Mouse (Mus musculus): Measurements from ENCODE around the gene Slc45a2.

The Slc45a2 gene

DNA sequence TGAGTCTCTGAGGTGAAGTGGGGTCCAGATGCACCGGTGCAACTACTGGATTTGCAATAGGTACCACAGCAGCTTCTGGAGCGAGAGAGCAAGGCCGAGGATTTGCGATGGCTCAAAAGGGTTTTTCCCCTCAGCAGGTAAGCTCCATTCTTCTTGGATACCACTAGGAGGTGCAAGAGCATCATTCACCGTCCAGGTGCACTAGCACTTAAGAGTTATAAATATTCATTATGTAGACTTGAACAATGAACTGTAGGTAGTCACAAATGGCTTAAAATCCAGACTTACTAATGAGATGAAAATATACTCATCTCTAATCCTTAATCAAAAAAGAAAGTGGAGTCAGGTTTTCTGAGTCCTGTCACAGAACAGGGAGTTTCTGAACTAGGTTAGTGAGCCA, 8.2 kb downstream of the Slc45a2 start:
- no peak for DNase-seq

DNA sequence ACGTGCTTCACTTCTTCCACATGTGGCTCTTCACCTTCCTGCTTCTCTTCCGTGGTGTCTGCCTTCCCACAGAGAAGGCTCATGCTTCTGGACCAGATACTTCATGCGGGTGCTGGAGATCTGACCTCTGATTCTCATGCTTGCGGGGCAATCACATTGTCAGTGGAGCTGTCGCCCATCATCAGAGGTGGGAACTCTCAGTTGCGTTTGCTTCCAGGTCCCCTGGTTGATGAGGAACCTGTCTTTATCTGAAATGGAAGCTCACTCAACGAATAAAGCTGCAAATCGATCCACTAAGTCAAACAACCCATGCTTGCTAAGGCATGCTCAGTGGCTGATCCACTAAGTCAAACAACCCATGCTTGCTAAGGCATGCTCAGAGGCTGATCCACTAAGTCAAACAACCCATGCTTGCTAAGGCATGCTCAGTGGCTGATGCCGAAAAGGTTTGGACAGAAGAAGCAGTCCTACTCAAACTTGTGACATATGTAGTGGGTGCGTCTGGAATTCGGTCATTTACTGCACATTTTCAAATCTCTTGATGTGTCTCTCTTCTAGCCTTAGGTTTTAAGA, 10.5 kb downstream of the Slc45a2 start:
- no peak for DNase-seq

DNA sequence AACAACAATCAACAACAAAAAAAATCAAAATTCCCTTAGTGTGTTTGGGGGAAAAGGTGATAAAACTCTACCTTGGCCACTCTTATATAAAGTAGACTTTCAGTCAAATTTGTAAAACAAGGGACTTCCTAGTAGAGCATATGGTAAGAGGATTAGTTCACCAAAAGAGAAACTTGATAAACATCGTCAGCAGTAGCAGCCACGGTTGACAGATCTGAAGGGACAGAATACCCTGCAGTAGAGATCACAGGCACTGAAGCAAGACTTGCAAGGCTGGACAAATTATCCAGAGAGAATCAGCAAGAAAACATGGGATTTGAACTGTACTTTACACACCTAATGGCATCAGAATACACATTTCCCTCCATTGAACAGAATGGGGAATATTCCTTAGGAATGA, 14.4 kb downstream of the Slc45a2 start:
- no peak for DNase-seq

DNA sequence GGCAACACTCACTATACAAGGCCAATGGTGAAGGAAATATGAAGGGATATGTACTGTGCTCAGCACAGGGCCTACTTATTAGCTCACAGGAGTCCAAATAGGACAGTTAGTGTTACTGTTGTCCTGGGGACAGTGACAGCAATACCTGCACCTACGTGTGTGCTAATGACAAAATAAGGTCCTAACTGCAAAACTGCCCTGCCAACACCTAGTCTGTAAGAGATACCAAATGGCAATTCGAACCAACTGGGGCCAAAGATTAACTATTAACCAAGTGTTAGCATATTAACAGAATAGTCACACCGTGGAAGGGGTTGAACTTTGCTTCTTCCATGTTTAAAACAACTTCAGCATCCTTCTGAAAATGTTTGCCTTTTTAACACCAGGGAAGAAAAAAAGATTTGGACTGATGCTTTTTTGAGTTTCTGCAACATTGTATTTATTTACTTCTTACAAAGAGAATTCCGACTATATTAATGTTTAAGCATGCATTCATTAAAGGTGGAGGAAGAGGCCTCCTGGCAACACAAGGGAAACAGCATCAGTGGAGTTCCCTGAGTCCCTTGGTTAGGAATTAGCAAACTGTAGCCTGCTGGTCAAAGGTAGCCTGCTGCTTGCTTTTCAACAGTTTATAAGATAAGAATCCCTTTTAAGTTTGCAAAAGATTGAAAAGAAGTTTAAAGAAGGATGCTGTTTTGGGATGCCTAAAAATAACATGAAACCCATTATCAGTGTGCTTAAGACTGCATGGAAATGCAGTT, 26.5 kb downstream of the Slc45a2 start:
- DNase-seq = peak; percentile 32

DNA sequence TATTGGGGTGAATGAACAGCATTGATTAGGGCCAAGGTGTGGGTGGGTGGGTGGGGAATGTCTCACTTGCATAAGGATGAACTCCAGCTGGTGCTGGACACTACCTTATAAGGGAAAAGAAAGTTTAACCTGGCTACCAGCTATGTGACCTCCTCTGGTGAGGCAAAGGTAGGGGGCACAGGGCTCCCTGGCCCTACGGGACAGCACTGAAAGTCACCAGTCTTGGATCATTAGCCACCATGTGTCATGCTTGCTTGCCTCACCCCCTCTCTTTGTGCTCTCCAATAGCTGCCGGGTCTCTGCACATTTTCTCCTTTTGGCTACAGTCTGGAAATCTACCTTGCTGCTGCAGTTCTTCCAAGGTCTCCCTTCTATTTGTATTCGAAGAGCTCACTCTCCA, 29.7 kb downstream of the Slc45a2 start:
- no peak for DNase-seq

DNA sequence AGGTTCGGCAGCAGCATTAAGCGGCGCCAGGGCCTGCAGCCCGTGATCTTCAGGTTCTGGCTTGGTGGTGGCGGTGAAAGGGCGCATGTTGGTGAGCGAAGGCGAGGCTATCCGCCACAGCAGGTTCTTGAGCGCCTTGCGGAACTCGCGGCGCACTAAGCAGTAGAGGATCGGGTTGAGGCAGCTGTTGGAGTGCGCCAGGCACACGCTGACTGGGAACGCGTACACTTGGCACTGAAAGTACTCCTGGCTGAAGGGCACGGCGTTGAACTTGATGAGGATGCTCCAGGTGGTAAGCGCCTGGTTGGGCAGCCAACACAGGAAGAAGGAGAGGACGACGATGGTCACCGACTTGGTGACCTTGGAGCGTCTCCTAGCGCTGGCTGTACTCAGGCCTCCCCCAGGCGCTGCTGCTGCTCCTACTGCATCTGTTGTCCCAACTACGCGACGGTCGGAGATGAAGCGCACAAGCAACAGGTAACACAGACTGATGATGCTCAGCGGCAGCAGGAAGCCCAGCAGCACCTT, 35.5 kb downstream of the Slc45a2 start:
- DNase-seq = no peak

DNA sequence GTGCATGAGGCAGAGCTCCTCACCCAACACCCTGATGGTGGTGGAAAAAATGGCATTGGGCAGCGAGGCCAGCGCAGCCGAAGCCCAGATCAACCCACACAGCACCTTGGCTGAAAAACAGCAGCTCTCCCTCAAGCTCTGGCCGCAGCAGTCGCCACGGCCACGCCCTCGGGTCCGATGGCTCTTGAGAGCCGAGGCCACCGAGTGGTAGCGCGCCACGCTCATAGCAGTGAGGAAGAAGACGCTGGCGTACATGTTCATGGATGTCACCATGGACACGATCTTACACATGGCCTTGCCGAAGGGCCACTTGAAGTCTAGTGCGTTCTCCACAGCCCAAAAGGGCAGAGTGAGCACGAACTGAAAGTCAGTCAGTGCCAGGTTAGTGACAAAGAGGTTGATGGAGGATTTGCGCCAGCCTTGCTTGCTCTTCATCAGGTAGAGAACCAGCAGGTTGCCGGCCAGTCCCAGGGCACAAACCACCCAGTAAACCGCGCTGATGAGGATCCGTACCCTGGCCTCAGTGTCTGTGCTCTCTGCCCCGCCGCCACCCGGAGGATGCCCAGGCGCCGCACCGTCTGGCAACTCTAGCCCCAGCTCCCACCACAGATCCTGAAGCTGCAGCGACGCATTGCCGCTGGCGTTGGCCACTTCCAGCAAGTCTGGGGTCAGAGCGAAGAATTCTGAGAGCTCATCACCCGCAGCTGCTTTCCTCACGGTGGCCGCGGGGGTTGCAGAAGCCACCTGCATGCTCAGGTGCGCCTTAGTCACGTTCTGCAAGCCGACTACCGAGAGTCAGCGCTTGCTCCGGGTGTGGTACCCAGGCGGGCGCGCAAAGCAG, 36.2 kb downstream of the Slc45a2 start:
- no peak for DNase-seq

DNA sequence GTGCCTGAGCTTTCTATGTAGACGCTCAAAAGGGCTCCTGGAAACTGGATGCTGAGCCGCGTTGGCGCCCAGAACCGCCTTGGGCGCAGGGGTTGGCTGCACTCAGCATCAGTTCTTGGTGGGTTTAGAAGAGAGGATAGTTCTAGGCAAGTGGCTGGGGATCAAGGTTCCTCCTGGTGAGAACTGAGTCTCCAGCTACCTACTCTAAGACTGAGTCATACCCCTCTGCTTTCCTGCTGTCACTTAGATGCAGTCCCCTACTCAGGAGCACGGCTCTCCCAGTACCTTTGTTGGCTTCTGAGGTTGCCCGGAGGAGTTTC, 36.8 kb downstream of the Slc45a2 start:
- no peak for DNase-seq

DNA sequence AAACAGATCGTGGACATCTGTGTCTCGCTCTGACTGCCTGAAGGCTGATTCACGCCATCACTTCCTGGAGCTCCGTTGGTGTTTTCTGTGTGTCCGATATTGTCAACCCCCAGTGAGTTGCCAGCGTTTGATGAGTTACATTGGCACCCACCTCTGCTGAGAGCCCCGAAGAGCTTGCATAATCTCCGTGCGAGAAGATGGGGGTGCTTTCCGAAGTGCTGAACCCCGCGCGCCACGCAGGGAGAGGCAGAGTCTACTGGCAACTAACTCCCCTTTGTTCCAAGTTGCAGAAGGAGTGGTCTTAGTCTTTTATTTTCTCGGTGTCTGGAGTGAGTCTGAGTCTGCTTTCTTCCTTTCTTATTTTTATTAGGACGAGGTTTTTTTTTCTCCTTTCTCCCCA, 37.2 kb downstream of the Slc45a2 start, which contains the start of gene Rxfp3:
TSS of gene Rxfp3 (minus strand) at position 281 of the 400 bp plus-strand sequence.
- no peak for DNase-seq

DNA sequence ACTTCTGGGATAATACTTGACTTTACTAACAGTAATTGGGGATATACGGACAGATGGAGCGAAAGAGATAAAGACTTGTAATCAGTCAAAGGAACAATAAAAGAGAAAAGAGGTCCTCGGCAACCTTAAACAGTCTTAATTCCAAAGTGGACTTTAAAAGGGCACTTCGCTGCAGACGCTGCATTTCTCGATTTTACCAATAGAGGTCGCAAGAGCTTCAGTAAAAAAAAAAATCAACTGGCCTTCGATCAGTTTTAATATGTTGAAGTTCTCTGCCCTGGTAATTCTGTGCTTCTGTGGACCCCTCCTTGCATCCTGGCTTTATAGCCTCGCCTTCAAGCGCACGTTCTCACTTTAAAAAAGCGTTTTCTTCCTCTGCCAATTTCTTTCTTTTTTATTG, 38.0 kb downstream of the Slc45a2 start:
- DNase-seq = peak; percentile 7

DNA sequence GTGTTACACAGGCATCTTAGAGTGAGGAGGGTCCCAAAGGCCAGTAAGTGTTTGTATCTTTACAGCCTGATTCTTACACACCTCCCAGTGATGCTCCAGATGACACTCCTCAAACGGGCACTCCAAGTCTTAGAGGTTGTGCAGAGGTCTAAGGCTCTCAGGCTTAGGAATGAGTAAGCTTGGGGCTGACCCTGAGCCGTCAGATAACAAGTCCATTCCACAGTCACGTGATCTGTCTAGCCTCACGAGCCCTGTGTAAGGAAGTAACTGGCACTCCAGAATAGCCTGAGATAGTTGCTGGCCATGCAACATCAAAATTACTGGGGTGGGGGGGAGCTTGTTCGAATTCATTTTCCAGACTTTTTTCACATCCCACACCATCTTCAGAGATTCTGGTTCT, 39.5 kb downstream of the Slc45a2 start:
- no peak for DNase-seq

DNA sequence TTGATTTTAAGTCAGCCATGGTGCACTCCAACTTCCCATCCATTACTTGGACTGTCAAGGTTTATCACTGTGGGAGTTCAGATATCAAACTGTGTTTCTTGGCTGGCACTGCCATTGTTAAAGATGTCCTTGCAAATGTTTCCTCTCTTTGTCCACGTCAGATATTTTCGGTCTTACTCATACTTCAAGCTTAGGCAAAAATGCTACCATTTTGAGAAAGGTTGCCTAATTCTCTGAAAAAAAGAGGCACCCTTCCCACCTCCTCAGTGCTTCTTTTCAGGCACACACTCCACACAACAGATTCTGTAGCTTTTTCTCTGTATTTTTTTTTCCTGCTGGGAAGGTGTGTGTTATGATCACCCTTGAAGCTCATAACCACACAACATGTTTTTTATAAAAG, 40.7 kb downstream of the Slc45a2 start:
- no peak for DNase-seq

DNA sequence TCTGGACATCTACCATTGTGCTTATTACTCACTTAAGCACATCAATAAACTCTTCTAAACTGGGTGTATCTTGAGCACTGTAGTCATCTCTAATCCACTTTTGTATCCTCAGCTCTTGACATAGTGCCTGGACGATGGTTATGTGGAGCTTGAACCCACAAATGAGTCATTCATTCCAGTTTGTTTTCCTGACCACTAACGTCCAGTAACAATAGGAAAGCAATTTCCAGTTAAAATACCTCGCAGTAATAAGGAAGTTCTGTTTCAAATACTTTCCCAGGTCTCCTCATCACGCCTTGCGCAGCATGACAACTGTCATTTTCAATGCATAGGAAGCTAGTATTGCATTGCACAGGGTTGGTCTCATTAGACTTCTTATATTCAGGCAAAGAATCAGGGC, 42.3 kb downstream of the Slc45a2 start:
- DNase-seq = no peak

DNA sequence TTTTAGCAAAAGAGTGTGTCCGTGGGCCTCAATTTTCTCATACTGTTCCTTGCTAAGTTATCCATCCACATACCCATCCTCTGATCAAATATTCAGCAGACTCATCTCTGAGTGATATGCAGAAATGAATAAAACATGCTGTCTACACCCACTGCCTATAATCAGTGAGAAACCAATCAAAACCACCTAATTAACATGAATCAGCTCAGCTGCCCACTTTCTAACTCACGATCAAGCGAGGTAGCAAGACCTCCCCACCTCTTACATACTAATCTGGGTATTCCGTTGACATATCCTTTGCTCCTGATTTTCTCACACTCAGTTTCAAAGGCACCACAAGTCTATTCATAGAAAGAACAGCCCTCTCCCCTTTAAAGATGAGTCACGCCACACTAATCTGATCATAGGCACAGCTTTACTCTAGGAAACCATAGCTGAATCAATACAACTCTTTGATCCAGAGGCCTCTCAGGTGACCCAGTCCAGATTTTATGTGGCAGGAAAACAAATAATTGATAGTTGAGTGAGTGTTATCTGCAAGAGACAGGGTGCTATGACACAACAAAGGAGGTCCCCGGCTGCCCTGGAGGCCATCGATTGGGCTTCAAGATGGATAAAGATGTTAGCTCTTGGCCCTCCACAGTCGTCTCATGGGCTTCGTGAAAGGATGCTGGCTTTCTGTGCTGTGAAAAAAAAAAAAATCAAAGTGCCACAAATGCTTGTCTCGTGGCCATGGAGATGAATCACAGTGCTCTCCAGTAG, 53.3 kb downstream of the Slc45a2 start:
- no peak for DNase-seq

DNA sequence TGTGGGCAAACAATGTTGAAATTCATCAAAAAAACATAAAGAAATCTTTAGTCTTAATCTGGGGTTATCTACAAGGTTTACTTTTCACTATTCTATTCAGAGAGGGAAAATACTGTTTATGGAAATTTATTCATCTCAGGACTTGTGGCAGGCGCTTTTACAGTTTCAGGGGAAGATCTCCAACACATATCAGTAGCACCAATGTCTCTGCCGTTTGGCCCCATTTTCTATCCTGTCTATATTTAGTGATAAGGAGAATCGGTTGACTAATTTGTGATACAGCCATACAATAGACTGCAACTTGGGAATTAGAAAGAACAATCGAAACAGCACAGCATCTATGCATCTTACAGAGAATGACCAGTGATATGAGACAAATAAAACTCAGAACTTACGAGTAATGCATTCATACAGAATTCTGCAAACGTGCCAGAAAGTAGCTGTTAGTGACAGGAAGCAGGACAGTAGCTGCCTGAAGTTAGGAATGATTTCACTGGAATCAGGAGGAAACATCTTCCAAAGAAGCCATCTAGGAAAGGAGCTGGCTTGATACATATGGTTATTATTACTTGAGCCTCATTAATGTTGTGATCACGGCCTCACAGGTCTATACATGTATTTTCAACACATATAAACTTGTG, 54.0 kb downstream of the Slc45a2 start:
- no peak for DNase-seq

DNA sequence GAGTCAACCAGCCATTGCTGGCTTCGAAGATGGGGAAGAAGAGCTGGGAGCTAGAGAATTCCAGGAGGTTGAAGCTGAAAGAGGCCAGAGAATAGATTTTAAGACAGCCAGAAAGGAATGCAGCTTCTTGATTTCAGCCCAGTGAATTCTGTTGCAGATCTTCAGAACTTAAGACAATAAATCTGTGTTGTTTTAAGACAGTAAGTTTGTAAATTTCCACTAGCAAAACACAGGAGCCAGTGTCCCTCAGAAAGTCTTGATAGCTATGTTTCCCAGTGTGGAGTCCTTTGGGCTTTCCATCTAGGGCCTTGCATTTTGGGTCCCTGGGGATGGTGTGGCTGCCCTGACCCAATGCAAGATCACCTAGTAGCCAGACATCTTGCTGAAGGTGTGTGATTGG, 62.4 kb downstream of the Slc45a2 start:
- DNase-seq = no peak

DNA sequence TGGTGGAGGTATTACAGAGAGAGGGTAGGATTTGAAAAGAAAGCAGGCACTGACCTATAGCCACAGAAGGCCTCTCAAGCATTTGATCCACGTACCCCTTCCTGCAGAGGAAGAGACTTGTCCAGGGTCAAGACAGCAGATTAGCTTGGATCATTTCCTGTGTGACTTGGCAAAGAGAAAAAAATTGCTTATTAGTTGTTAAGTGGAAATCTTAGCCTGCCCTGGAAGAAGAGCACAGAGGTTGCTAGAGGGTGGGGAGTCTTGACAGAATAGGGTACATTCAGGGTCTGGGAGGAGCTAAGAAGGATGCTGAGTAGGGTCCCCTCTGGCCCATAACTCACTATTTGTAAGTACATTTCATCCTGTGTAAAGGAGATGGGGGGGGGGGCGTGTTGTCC, 63.6 kb downstream of the Slc45a2 start:
- no peak for DNase-seq

DNA sequence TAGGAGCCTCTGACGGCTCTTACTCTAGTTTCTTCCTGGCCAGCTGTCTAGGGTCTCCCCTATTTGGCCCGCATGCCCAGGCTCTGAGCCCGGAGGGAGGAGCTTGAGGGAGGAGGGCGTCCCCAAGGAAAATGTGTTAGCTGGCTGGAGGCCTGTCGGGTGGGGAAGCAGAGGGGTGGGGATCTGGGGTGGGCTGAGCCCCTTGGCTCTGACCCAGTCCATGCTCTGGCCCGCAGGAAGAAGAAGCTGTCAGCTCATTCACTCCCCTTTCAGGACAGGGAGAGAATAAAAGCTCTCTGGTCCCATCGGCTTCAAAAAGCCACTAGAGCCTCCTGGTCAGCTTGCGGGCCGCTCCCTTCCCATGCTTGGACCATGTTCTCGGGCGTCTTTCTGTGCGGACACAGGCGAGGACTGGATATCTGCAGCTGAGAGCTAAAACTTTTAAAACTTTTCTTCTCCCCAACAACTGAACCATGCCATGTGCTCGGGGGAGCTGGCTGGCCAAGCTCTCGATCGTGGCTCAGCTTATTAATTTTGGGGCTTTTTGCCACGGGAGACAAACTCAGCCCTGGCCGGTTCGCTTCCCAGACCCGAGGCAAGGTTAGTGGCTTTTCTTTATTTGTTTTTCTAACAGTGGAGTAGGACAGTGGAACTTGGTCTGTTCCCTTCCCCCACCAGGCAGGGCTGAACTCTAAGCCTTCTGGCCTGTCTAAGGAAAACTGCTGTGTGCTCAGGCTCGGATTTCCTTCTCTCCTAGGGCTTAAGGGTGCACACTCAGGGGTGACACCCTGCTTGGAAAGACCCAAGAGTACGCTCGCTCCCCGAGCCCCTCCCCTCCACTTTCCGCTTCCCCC, 64.3 kb downstream of the Slc45a2 start, which contains the start of gene Adamts12:
TSS of gene Adamts12 (plus strand) at position 233 of the 854 bp plus-strand sequence.
- peak; percentile 65 for DNase-seq

DNA sequence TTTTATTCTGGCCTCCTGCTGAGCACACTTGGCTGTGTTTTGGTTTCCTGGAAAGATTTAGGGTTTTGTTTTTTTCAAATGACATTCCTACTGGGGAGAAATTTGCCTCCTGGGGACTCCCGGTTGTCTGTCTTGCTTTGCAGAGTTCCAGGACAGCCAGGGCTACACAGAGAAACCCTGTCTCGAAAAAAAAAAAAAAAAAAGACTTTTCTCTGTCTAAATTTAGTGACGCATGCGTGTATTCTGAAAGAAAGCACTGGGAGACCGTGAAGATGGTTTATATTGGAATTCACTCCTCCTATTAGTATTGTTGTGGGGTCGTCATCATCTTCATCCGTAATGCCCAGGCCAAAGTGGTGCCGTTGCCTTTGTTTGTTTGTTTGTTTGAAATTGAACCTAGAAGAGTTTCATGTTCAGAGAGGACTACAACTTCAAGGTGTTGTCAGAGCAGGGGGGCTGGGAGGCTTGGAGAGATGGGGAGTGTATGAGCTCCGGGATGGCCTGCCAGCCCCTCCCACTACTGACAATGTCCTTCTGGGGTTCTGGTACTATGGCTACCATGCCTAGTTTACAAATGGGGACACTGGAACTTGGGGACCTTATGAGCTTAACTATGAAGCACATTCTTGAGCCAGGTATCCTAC, 65.1 kb downstream of the Slc45a2 start:
- DNase-seq = no peak

DNA sequence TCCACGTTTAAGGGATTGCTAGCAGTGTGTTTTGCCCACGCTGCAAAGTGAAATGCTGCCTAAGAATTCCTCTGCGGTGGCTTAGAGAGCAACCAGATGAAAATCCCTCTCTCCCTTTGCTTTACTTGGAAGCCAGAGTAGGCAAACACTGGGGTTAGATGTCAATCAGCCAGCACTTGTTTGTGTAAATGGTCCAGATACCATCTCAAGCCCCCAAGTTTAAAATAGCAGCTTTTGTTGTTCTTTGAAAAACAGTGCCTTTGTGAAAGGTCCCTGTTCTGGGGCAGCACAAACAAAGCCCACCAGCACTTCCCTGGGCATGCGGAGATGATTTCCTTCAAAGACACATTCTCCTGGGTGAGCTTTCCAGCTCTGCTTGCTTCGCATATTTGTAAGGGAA, 65.8 kb downstream of the Slc45a2 start:
- no peak for DNase-seq

DNA sequence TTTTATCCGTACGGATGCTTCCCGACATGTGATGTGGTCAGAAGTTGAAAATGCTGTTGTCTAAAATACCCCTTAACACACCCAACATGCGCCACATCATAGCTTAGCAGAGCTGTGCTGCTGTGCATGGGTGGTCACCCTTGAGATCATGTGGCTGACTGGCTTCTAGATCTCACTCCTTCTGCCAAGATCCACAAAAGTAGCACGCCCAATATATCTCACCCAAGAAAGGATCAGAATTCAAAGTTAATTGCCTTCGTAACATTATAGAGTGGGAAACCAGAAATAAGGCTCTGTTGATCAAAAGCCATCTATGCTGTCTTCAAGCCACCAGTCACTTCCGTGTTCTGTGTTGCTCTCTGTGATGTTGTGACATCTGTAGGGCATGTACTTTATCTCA, 67.4 kb downstream of the Slc45a2 start:
- DNase-seq = no peak
